Mouse (Mus musculus) CH12.LX (cell line): ENCODE data around the gene Mgll.

ENCODE experiments used
- CTCF ChIP-seq, 2 experiments: IDR thresholded peaks in 1 of 2; conservative IDR thresholded peaks in 1 of 2; 2 replicates each; pipeline ENCODE4 v1.5.1; 2011 to 2012; ENCODE audit warnings: low read depth in 2 of 2, low read length in 2 of 2, improper control_type of control experiment in 1 of 2, inconsistent platforms in 1 of 2, mild to moderate bottlenecking in 1 of 2, moderate library complexity in 1 of 2
- EP300 ChIP-seq: IDR thresholded peaks from 2 replicates; pipeline ENCODE4 v1.6.1; 2011; ENCODE audit warnings: low read length, improper control_type of control experiment
- MAX ChIP-seq: IDR thresholded peaks from 2 replicates; pipeline ENCODE4 v1.6.1; 2011; ENCODE audit warnings: low read length, improper control_type of control experiment
- SIN3A ChIP-seq: IDR thresholded peaks from 2 replicates; pipeline ENCODE4 v1.6.1; 2012; ENCODE audit warnings: low read length, improper control_type of control experiment, inconsistent platforms

- no peak for TF ChIP-seq CTCF (conservative IDR thresholded peaks at IDR 0.05 in 1 of 2, IDR thresholded peaks at IDR 0.05 in 1 of 2; ENCODE audit: low read depth in 2 of 2, low read length in 2 of 2)
- no peak for TF ChIP-seq EP300
- no peak for TF ChIP-seq SIN3A
- no peak for TF ChIP-seq MAX
Observed at GRCm38 (mm10) chr6:88731991-88732390, 7.8 kb downstream of the Mgll start.
